Mouse (Mus musculus): Measurements from ENCODE around the gene Taf3. TPM values are rescaled to one million over a fixed set of nuclear protein-coding genes. Genes with fewer than 3 reads are reported as not detected.

Taf3 gene
- polyA plus RNA-seq, 1 experiment from 2014 or later, result 6.3 TPM

DNA sequence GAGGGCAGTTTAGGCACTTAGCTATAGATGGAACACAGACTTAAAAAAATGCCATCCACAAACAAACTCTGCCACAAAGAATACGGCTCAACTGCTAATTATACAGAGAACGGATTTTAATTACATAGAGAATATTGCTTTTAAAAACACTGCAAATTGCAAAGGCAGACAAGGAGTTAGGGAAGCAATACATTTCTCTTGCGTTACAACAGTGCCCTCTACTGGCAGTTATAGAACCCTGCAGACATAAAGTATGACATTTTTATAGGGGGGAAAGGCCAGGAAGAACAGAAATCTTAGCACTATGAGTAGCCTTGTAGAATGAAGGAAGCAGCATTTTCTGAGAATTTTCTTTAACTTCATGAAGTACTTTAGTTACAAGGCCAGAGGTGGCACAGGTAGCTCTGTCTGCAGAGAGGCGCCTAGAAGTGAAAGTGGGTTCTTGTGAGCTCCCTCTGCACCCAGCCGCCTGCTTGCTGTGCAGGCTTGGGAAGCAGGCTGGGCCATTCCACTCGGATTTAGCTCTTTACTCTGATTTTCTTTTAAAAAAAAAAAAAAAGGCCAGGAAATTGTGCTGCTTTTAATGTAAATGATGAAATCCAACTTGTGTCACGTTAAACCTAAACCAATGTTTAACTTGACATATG lies 38.0 kb downstream of the Taf3 start:
- WGBS (ENCODE audit: insufficient replicate concordance), result 41% methylated on average over 7 of the region's 7 CpGs
- no peak overlapping the region for H3K4me2 ChIP-seq
- no peak overlapping the region for H3K27ac ChIP-seq (replicated peaks)
- no peak for ATAC-seq (ENCODE audit: insufficient read depth)
- H3K27me3 ChIP-seq, result no peaks in the 10 kb centered on the region
- no peak overlapping the region for H3K4me3 ChIP-seq (replicated peaks)
- peaks cover 28% of the 10 kb centered on the region for H3K4me1 ChIP-seq (replicated peaks)
- H3K9me3 ChIP-seq (replicated peaks), result no peaks in the 10 kb centered on the region
- H3K36me3 ChIP-seq (replicated peaks), result no peaks in the 10 kb centered on the region
- no peak overlapping the region for H3K9ac ChIP-seq

DNA sequence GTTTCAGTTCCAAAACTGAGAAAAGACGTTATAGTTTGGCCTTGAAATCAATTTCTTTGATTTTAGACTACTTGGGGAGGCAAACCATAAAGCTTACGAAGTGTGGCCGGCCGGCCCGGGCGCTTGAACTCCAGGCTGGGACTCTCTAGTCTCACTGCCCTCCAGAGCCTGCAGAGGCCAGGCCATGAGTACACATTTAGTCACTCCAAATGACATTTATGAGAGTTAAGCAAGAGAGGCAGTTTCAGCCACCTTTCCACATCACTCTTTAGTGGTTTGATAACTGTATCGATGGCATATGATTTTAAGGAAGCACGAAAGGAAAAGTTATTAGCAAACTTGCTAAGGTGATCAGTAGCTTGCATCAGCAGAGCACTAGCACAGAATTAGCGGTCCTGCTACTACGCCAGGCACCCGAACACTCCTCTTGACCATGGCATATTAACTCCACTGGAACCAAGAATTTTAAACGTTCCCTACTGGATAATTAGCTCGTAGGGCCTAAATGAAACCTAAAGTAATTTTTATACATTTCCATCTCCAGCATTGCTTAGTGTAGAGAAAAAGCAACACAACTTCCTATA lies 38.6 kb downstream of the Taf3 start:
- Histone ChIP-seq H3K4me2 (no peak overlapping the region), H3K9ac (no peak overlapping the region), H3K9me3 (replicated peaks) (no peaks in the 10 kb centered on the region), H3K36me3 (replicated peaks) (no peaks in the 10 kb centered on the region), H3K4me3 (replicated peaks) (no peak overlapping the region), H3K4me1 (replicated peaks) (peaks cover 28% of the 10 kb centered on the region), H3K27me3 (no peaks in the 10 kb centered on the region), H3K27ac (replicated peaks) (no peak overlapping the region)
- ATAC-seq (ENCODE audit: insufficient read depth), result no peak
- WGBS (ENCODE audit: insufficient replicate concordance), result 77% methylated on average over 13 of the region's 13 CpGs

DNA sequence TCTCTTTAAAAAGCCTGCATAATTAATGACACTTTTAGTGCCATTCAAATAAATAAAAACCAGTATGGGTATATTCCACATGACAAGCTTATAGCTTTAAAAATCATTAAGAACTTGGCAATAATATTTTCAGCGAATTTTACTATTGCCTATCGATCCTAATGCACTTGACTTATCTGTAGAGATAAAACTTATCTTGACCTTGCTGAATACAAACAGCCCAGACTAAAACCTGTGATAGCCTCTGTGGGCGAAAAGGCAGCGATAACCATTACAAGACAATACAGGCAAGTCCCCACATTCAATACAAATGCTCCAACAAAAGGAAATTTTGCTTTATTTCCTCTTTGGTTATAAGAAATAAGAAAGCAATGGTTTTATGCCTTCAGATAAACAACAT lies 39.8 kb downstream of the Taf3 start:
- Histone ChIP-seq H3K4me1 (replicated peaks) (peaks cover 28% of the 10 kb centered on the region), H3K4me3 (replicated peaks) (no peak overlapping the region), H3K9me3 (replicated peaks) (no peaks in the 10 kb centered on the region), H3K27ac (replicated peaks) (no peak overlapping the region), H3K4me2 (no peak overlapping the region), H3K27me3 (no peaks in the 10 kb centered on the region), H3K9ac (no peak overlapping the region), H3K36me3 (replicated peaks) (no peaks in the 10 kb centered on the region)
- ATAC-seq (ENCODE audit: insufficient read depth), result no peak
- WGBS (ENCODE audit: insufficient replicate concordance), result 17% methylated on average over 4 of the region's 4 CpGs

DNA sequence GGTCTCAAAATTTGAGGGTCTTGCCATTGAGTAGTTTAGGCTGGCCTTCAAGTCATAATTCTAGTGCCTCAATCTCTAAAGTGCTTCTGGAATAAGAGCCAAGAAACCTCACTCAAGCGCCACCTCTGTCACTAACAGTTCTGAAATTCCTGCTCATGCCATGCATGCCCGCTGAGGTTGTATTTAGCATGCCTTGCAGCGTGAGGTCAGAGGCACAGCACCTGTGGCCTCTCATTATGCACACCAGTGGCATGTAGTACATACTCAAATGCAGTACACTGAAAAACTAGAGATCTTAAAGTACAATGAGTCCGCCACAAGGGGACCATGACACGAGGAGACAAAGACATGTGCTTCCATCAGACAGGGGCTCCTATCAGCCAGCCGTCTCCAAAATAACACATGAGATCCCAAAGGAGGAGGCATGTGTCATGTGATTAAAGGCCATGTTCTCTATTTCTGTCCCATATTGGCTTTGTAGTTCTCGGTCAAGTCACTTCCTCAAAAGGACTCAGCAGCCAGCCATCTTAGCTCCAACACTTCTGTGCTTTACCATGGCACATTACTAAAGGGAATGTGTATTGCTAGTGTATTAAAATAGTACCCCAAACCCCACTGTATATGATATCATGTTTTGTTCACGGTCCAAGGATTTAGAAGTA lies 43.3 kb downstream of the Taf3 start:
- ATAC-seq (ENCODE audit: insufficient read depth), result no peak
- no peak overlapping the region for H3K27ac ChIP-seq (replicated peaks)
- H3K27me3 ChIP-seq, result no peaks in the 10 kb centered on the region
- H3K4me1 ChIP-seq (replicated peaks), result peaks cover 28% of the 10 kb centered on the region
- H3K9me3 ChIP-seq (replicated peaks), result no peaks in the 10 kb centered on the region
- H3K9ac ChIP-seq, result no peak overlapping the region
- WGBS (ENCODE audit: insufficient replicate concordance), result 77% methylated on average over 8 of the region's 8 CpGs
- no peak overlapping the region for H3K4me2 ChIP-seq
- no peak overlapping the region for H3K4me3 ChIP-seq (replicated peaks)
- H3K36me3 ChIP-seq (replicated peaks), result no peaks in the 10 kb centered on the region

DNA sequence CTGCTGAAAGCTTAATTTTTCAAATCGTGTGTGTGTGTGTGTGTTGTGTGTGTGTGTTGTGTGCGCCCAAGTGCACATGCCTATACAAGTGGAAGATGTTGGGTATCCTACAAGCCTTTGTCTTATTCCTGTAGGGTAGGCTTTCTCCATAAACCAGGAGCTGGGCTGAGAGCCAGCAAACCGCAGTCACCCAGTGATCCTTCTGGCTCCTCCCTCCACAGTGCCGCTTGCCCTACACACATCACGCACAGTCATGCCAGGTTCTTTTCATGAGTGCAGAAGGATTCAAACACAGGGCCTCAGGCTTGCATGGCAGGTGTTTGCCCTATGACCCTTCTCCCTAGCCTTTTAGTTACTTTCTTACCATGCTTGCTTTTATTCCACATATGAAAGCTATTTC lies 45.0 kb downstream of the Taf3 start:
- Histone ChIP-seq H3K4me3 (replicated peaks) (no peak overlapping the region), H3K9ac (no peak overlapping the region), H3K27ac (replicated peaks) (no peak overlapping the region), H3K4me2 (no peak overlapping the region), H3K9me3 (replicated peaks) (no peaks in the 10 kb centered on the region), H3K4me1 (replicated peaks) (peaks cover 14% of the 10 kb centered on the region), H3K36me3 (replicated peaks) (no peaks in the 10 kb centered on the region), H3K27me3 (no peaks in the 10 kb centered on the region)
- WGBS (ENCODE audit: insufficient replicate concordance), result 79% methylated on average over 5 of the region's 5 CpGs
- no peak for ATAC-seq (ENCODE audit: insufficient read depth)

DNA sequence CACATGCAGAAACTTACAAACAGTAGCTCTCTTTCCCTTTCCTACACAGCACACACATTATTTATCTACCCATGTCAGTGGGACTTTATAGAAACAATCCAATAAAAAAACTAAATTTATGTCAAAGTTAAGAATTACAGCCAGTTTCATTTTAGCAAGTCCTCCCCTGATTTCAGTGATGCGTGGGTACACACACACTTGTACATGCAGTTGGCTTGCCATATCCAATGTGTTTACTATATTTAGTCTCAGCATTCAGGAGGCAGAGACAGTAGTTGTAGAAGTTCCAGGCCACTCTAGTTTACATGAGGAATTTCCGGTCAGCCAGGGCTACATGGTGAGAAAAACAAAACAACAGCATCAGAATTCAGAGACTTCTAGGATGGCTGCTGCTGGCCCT lies 46.8 kb downstream of the Taf3 start:
- 76% methylated on average over 2 of the region's 2 CpGs for WGBS (ENCODE audit: insufficient replicate concordance)
- Histone ChIP-seq H3K36me3 (replicated peaks) (no peaks in the 10 kb centered on the region), H3K4me3 (replicated peaks) (no peak overlapping the region), H3K27me3 (no peaks in the 10 kb centered on the region), H3K4me1 (replicated peaks) (no peaks in the 10 kb centered on the region), H3K9ac (no peak overlapping the region), H3K4me2 (no peak overlapping the region), H3K9me3 (replicated peaks) (no peaks in the 10 kb centered on the region), H3K27ac (replicated peaks) (no peak overlapping the region)
- ATAC-seq (ENCODE audit: insufficient read depth), result no peak

DNA sequence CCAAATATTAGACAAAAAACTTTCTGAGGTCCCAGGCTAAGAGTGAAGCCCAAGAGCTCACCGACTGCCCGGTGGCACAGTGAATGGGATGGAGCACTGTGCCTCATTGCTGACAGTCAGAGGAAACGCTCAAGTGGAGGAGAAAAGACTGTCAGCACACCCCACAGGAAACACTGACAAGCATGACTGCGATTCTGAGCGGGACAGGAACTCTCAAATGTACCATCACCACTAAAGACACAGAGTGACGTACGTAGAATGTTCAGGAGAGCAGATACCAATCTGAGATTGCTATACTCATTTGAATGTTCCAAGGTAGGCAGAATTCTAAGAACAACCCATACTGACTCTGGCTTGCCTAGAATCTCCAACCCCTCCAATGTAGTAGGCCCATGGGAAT lies 50.9 kb downstream of the Taf3 start:
- H3K4me3 ChIP-seq (replicated peaks), result no peak overlapping the region
- no peaks in the 10 kb centered on the region for H3K9me3 ChIP-seq (replicated peaks)
- WGBS (ENCODE audit: insufficient replicate concordance), result 38% methylated on average over 7 of the region's 7 CpGs
- H3K4me1 ChIP-seq (replicated peaks), result no peaks in the 10 kb centered on the region
- no peak for ATAC-seq (ENCODE audit: insufficient read depth)
- H3K27me3 ChIP-seq, result no peaks in the 10 kb centered on the region
- no peaks in the 10 kb centered on the region for H3K36me3 ChIP-seq (replicated peaks)
- no peak overlapping the region for H3K9ac ChIP-seq
- H3K27ac ChIP-seq (replicated peaks), result no peak overlapping the region
- no peak overlapping the region for H3K4me2 ChIP-seq

DNA sequence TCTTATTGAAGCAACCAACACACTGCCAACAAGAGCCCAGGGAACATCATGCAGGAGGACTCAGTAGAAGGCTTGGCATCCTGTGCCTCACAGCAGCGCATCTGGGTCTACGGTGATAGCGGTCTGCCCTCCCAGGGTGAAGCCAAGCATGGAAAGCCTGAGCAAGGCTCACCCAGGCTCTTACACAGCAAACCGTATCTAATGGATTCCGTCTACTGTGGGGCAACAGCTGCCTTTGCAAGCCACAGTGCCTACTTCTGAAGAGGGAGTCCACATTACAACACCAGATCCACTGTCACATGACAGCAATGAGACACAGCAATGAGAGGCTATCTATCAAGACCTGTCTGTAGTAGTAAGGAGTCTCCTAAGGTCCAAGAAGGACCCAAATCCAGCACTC lies 52.3 kb downstream of the Taf3 start:
- Histone ChIP-seq H3K4me2 (no peak overlapping the region), H3K27ac (replicated peaks) (no peak overlapping the region), H3K4me1 (replicated peaks) (no peaks in the 10 kb centered on the region), H3K9ac (no peak overlapping the region), H3K4me3 (replicated peaks) (no peak overlapping the region), H3K36me3 (replicated peaks) (no peaks in the 10 kb centered on the region), H3K9me3 (replicated peaks) (no peaks in the 10 kb centered on the region), H3K27me3 (no peaks in the 10 kb centered on the region)
- WGBS (ENCODE audit: insufficient replicate concordance), result 80% methylated on average over 5 of the region's 5 CpGs
- no peak for ATAC-seq (ENCODE audit: insufficient read depth)

DNA sequence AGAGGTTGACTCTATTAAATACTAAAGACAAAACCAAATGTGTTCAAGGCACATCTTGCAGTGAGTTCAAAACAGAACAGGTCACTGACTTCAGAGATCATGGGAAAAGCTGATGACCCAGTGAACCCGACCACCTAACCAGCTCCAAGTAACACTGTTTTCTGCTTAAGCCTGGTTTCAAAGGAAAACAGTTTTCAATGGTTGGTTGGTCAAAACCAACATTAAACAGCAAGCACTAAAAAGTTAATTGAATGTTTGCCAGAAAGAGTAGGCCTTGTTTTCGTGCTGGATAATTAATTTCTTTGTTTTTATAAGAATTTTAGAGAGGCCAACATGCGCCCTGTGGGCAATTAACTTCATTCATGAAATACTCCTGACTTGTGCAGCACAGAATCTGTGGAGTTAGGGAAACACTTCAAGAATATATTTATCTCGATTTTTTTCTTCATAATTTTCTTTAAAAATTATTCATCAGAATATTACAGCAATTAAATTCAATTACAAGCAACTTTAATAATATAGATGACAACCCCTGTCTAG lies 57.6 kb downstream of the Taf3 start:
- no peak overlapping the region for H3K4me3 ChIP-seq (replicated peaks)
- H3K27ac ChIP-seq (replicated peaks), result no peak overlapping the region
- peaks cover 9% of the 10 kb centered on the region; the same call in 1 of the 2 replicates for H3K4me1 ChIP-seq (replicated peaks)
- H3K36me3 ChIP-seq (replicated peaks), result no peaks in the 10 kb centered on the region
- H3K9me3 ChIP-seq (replicated peaks), result no peaks in the 10 kb centered on the region
- no peak overlapping the region for H3K9ac ChIP-seq
- ATAC-seq (ENCODE audit: insufficient read depth), result no peak
- no peaks in the 10 kb centered on the region for H3K27me3 ChIP-seq
- 53% methylated on average over 4 of the region's 4 CpGs for WGBS (ENCODE audit: insufficient replicate concordance)
- no peak overlapping the region for H3K4me2 ChIP-seq

DNA sequence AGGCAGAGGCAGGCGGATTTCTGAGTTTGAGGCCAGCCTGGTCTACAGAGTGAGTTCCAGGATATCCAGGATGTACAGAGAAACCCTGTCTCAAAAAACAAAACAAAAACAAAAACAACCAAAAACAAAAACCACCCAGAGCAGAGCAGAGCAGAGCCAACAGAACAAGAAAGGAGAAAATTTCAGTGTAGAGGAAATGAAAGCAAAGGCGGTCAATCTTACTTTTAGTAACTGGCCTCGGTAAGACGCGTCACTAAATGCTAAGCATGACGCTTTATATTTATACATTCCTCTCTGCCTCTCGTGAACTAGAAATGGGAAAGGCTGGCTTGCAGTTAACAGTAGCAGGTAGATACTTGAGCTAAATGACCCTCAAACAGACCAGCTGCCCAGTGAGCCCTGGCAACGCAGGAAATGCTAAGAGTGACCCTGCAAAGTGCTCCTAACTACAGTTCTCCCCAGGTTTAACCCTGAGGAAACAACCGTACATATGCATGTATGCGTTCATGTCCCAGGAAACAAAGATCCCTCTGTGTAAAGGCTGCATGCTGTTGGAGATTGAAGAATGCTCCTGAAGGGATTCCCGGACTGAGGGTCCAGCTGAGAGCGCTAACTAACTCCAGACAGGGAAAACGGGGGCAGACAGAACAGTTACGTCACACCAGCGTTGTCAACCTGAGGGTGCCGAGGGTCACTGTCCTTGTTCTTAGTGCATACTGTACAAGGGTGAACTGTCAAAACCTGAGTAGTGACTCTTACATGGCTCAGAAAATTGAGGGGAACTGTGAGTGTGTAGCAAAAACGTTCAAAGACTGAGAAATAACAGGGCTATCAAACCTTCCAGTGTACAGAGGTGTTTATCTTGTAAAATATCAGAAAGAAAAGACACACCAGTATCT lies 58.5 kb downstream of the Taf3 start:
- WGBS (ENCODE audit: insufficient replicate concordance), result 70% methylated on average over 17 of the region's 17 CpGs
- peak; percentile 34; the same call in 1 of the 2 replicates for ATAC-seq (ENCODE audit: insufficient read depth)
- no peaks in the 10 kb centered on the region for H3K27me3 ChIP-seq

DNA sequence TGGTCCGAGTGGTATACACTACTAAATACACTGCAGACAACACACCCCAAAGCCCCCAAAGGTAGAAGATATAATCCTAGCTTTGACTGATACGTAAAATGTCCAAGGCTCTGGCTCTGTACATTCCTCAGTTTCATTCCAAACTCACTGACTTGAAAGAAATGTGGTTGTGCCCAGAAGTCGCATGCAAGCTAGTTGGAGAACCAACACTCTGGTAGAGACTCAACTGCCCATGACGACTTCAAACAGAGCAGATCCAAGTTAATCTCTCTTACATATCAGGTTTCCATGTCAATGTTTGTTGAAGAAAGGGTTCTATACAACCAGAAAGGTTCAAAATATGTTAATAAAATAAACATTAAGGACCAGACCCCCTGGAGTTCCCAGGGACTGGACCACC lies 60.1 kb downstream of the Taf3 start:
- Histone ChIP-seq H3K4me3 (replicated peaks) (no peak overlapping the region), H3K4me1 (replicated peaks) (peaks cover 9% of the 10 kb centered on the region; the same call in 1 of the 2 replicates), H3K36me3 (replicated peaks) (no peaks in the 10 kb centered on the region), H3K27ac (replicated peaks) (no peak overlapping the region), H3K9ac (no peak overlapping the region), H3K4me2 (no peak overlapping the region), H3K9me3 (replicated peaks) (no peaks in the 10 kb centered on the region), H3K27me3 (no peaks in the 10 kb centered on the region)
- WGBS (ENCODE audit: insufficient replicate concordance), result 68% methylated on average over 4 of the region's 4 CpGs
- no peak for ATAC-seq (ENCODE audit: insufficient read depth)

More for the DNA sequence above, 58.5 kb downstream of the Taf3 start:
- no peak overlapping the region for H3K4me2 ChIP-seq
- no peak overlapping the region for H3K27ac ChIP-seq (replicated peaks)
- peaks cover 9% of the 10 kb centered on the region; the same call in 1 of the 2 replicates for H3K4me1 ChIP-seq (replicated peaks)
- no peaks in the 10 kb centered on the region for H3K36me3 ChIP-seq (replicated peaks)
- no peaks in the 10 kb centered on the region for H3K9me3 ChIP-seq (replicated peaks)
- H3K4me3 ChIP-seq (replicated peaks), result no peak overlapping the region
- no peak overlapping the region for H3K9ac ChIP-seq

Measured in liver, embryonic 15.5 days (tissue).